Mouse (Mus musculus) thymus, postnatal 36 days (tissue): ENCODE results near the gene Kat5.

ENCODE experiments used
- DNase-seq, 2 experiments: peaks; one replicate each; pipeline ENCODE4 v3.0.0; 2022; ENCODE audit warnings: mixed read lengths in 2 of 2

Gene Kat5

DNA sequence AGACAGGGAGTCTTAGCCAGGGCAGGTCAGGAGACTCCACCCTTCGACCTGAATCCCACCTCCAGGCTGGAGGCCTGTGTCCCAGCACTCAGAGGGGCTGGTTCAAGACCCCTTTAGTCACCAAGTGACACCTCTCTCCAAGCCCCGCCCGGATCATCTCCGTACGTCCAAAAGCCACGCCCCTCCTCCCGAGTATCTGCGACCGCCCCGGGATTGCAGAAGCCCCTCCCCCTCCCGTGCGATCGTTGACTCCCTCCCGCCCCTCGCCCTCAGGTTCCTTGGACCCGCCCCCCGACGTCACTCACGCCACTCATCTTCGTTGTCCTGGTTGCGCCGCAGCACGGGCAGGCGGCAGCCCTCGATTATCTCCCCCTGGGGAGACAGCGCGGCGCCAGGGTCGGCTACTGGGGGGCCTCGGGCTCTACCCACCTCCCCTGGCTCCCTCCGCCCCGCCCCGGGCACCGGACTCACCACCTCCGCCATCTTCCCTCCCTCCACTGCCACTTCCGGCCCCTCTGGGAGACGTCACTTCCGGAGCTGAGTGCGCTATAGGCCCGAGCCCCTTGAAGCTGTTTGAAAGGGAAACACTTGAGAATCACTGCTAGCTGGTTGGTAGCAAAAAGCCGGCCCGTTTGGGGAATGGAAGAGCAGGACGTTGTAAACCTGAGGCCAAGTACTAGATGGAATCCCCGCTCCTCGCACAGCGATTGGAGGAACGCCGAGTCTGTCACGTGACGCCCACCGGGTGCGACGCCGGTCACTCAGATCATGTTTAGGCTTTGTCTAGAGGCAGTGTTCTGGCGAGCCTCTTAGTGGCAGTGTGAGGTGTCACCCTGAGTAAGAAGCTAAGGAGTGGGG lies at the start of gene Kat5:
Gene Kat5 (minus strand): TSS at position 691 of the 858 bp plus-strand sequence.
- peak; percentile 91 to 93 for DNase-seq

DNA sequence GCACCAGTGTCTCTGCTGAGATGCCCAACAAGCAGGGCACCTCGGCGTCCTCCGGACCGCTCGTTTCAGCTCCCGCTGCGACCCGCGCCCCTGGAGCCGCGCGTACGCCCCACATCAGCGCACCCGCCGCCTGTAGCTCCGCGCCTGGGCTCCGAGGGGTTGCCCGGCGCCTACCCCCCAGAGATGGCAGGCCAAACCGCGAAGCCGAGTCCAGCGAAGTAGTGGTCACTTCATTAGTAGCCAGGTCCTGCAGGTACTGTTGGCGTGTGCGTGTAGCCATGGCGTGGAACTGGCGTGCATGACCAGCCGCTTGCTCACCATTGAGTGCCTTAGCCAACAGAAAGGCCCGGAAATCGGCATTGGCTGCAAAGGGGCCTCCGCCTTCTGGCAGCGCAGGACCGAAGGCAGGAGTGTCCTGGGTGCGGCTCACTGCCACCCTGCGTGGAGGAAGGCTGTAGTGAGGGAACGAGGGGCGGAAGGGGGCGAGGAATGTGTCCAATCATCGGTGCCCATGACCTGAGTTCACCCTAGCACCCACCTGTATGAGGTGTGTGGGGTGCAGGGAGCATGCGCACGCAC lies 44.8 kb upstream of the Kat5 start:
- no peak for DNase-seq

DNA sequence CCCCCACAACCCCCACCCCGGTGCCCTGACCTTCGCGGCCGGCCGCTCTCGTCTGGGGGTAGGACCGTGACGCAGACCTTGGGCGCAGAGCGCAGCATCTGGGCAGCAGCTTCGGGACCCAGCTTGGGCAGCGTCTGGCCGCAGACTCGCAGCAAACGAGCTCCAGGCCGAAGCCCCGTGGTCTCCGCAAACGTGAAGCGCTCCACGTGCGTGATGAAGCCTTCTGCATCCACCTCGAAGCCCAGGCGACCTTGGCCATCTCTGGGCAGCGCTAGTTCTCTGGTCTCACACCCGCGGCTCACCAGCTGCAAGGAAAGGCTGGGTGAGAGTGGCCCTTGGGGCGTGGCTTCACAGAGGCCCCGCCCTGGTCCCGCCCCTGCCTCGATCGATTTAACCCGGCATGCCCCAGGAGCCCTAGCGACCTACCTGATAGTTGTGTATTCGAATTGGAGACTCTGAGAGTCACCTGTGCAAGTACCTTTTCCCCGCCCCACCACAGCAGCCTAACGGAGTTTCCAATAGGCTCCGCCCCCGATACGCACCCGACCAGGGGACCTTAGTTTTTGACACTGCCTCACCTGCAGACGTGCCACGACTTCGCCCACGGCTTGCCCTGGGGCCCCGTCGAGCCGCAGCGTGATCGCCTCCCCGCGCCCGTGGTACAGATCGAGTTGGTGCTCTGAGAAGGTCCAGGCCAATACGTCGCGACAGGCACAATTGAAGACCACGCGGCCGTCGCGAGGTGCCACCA lies 44.1 kb upstream of the Kat5 start:
- DNase-seq = peak in 1 of 2 experiments; percentile 22

DNA sequence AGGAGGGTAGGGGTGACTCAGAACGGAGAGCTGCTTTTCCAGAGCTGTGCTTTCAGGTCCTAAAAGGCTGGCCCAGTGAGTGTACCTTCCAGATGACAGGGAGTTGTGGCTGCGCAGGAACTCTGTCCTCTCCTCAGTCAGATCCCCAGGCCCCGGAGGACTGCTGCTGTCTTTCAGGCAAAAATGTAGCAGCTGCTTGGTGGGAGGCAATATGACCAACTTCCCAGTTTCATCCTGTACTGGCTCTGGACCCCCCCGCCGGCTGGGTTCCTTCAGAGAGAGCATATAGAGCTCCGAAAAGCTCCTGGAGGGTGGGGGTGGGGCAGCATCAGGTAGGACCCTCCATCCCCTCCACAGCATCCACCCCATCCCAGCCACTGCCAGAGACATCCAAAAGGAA lies 42.5 kb upstream of the Kat5 start:
- DNase-seq = peak in 1 of 2 experiments; percentile 5

DNA sequence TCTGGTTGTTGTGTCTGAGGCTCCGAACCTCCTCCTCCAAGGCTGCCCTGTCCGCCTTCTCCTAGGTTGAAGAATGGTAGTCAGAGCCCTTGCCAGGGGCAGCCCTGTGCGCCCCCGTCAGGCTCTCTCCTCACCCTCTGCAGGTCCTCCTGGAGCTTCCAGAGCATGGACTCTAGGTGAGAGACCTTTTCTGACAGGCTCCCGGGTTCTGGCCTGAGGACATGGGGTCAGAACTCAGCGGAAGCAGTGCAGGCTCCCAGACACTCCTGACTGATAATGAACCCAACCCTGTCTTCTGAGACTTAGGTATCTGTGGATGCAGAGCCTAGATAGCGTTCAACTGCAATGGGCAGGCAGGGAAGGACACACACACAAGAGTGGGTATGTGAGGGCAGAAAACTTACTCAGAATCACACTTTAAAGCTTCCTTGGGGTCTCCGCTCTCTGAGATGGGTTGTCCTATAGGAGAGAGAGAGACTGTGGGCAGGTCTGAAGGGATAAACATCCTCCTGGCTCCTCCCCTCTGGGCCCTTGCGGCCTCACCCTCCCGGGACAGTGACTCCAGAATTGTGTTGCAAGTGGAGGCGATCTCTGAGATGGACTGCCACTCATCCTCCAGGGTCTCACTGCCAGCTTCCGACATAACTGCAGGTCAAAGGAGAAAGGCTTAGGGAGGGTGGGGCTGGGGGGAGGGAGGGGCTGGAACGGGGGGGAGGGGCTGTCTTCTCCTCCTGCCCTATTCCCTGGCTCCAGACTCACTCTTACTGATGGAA lies 41.7 kb upstream of the Kat5 start:
- DNase-seq = no peak

DNA sequence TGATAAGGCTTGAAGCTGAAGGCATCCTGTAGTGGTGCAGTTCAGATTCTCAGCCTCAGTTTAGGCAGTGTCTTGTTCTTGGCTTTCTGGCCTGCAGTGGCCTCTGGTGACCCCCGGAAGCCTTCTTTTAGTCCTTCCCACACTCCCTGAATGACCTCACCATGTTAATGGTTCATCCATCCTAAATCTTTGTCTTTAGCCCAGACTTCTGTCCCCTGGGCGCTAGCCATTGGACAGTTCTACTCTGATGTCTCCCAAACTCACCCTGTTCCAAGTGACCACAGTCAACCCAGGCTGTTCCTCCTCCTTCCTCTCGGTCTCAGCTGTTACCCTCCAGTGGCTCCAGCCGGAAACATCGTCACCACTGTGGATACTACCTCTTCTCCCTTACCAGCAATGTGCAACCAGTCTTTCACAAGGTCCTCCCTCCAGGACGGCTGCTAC lies 39.3 kb upstream of the Kat5 start:
- DNase-seq = no peak

DNA sequence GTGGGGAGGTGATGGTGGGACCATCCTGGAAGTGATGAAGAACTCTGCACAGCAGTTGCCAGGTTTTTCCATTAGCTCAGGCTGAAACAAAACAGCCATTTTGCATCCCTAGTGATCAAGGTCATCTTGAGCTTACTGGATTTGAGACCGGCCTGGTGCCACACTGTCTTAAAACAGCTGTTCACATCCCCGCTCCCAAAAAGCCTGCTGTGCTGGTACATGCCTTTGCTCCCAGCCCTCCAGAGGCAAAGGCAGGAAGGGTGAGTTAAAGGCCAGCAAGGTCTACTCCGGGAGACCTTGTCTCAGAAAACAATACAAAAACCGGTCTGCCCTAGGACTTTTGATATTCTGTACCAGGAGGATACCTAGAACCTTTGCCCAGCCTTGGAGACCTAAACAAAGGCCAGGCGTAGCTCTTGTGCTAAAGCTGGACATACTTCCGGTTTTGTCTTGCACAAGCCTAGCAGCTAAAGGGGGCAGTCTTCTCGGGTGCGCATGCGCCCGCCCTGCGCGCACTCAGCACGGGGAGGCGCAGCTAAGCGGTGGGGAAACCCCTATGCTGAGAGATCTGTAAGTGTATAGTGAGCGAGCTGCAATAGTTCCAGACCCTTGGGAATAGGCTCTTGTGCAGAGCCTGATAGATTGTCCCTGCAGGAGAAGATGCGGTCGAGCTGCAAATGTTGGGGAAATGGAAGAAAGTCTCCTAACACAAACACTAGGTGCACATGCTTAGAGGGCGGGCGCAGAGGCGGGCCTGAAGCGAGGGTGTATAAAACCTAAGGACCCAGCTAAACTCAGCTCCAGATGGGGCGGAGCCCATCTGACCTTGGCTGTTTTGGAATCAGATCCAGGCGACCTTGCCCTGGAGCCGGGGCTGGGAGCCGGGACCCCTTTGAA lies 38.6 kb upstream of the Kat5 start:
- peak; percentile 82 to 90 for DNase-seq

DNA sequence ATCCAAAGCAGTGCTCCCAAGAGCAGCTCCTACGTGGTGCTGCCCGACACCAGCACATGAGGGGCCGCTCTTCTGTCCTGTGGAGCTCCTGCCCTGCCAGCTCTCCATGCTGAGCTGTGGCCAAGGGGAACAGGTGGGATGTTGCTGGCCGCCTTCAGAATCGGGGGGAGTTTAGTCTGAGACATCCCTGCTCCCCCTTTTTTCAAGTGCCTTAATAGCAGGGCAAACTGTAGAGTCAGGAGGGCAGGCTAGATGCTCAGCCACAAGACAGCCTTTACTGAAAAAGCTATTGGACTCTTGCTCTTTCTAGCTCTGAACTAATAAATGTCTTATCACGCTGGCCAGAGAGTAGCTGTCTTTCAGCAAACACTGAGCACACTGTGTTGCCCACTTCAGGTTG lies 37.8 kb upstream of the Kat5 start:
- DNase-seq = no peak

DNA sequence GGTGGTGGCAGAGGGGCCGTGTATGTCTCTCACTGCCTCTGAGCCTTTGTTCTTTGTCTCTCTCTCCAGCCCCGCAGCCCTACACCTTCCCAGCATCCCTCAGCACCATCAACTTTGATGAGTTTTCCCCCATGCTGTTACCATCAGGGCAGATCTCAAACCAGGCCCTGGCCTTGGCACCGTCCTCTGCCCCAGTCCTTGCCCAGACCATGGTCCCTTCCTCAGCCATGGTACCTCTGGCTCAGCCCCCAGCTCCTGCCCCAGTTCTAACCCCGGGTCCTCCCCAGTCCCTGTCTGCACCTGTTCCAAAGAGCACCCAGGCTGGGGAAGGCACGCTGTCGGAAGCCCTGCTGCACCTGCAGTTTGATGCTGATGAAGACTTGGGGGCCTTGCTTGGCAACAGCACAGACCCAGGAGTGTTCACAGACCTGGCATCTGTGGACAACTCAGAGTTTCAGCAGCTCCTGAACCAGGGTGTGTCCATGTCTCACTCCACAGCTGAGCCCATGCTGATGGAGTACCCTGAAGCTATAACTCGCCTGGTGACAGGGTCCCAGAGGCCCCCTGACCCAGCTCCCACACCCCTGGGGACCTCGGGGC lies 36.8 kb upstream of the Kat5 start:
- DNase-seq = no peak

DNA sequence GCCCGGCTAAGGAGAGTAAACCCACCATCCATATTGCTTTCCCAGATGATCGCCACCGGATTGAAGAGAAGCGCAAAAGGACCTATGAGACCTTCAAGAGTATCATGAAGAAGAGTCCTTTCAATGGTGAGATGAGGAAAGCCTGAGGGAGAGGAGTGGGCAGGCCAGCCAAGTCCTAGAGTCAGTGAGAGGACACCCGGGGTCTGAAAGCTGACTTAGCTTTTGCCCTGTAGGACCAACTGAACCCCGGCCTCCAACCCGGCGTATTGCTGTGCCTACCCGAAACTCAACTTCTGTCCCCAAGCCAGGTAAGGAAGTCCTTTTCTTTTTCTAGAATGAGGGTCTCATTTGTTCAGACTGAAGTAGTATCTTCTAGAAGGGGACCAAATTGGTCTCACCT lies 35.2 kb upstream of the Kat5 start:
- DNase-seq = no peak

DNA sequence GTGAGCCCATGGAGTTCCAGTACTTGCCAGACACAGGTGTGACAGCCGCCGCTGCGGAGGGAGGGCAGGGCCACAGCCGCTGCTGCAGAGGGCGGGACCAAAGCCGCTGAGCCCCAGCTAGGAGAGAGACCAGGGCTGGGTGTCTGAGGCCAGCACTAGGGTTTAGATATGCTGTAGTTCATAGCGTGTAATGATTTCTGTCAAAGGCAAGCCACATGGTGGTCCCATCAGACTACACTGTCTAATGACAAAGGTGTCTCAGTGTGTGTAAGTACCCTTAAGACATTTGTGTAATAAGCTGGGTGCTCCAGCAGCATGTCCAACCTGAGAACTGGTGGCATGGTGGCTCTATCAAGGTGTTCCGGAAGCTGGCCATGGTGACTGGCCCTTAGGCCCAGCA lies 31.6 kb upstream of the Kat5 start:
- no peak for DNase-seq

DNA sequence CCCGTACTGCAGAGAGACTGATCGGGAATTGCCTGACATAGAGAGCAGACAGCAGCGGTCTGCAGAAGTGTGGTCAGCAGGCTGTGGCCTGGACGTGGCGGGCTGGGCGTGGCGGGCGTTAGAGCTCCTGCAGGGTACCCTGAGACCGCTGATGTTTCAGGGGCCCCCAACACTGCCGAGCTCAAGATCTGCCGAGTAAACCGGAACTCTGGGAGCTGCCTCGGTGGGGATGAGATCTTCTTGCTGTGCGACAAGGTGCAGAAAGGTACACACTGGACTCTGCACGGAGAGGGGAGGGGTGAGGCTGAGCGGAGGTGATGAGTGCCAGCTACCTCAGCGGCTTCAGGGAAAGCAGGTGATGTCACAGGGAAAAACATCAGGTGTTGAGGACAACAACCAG lies 31.0 kb upstream of the Kat5 start:
- no peak for DNase-seq

DNA sequence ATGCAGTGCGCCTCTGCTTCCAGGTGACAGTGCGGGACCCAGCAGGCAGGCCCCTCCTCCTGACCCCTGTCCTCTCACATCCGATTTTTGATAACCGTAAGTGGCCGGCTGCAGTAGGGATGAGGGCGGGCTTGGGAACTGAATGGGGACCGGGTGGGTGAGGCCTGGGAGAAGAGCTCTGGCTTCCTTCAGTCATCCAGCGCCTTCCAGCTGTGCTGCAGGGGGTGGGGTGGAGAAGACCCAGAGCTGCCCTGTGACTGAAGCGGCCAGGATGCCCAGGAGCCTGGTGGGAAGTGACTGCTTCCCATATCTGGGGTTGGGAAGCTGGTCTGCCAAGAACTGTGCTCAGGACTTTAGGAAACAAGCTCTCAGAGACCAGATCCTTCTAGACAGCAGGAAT lies 30.3 kb upstream of the Kat5 start:
- DNase-seq = no peak

DNA sequence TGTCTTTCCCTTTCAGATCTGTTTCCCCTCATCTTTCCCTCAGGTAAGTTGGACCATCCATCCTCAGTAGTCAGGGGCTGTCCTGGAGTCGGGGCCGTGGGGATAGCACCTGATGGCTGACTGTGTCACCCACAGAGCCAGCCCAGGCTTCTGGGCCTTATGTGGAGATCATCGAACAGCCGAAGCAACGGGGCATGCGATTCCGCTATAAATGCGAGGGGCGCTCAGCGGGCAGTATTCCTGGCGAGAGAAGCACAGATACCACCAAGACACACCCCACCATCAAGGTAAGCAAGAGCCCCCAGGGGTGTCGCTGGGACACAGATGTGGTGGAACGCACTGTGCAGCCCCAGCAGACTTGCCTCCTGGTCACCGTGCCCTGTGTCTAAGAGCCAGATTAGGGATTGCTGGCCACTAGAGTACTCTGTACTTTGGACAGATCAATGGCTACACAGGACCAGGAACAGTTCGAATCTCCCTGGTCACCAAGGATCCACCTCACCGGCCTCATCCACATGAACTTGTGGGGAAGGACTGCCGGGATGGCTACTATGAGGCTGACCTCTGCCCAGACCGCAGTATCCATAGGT lies 28.5 kb upstream of the Kat5 start:
- DNase-seq = no peak

DNA sequence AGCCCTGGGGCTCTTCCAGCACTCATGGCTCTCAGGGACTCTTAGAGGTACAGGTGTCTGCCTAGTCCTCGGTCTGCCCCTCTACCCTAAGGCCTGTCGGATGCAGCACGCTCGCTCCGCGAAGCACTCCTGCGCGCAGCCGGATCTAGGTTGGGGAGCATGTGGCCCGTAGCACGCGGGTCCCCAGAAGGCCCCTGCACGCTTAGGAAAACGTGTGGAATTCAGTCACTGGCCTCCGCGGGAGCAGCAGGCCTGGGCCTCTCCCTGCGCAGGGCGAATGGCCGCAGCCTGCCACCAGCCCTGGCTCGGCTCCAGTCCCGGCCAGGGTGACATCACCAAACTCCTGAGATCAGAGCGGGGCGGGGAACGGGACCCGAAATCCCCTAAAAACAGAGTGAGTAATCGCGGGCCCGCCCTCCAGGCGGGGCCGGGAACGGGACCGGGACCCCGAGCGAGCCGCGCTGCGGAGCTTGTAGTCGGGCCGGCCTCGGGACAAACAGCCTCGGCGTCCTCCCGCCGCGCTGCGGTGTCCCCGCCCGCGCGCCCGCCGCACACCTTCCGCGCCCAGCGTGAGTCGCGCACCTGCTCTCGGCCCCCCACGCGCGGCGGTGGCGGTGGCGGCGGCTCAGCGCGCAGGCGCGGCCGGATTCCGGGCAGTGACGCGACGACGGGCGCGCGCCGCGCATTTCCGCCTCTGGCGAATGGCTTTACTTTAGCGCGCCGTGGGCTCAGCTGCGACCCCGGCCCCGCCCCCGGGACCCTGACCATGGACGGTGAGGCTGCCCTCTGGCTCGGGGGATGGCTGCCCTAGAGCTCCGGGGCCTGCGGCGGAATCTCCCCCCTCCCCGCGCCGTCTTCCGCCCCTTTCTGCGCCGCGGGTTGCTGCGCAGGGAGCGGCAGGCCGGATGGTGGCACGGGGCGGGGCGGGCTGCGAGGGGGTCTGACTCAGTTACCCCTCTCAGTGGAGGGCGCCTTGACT lies 27.3 kb upstream of the Kat5 start, which contains the start of gene Rela:
Gene Rela (plus strand): TSS at position 415 of the 979 bp plus-strand sequence.
- DNase-seq = peak; percentile 90 to 91

DNA sequence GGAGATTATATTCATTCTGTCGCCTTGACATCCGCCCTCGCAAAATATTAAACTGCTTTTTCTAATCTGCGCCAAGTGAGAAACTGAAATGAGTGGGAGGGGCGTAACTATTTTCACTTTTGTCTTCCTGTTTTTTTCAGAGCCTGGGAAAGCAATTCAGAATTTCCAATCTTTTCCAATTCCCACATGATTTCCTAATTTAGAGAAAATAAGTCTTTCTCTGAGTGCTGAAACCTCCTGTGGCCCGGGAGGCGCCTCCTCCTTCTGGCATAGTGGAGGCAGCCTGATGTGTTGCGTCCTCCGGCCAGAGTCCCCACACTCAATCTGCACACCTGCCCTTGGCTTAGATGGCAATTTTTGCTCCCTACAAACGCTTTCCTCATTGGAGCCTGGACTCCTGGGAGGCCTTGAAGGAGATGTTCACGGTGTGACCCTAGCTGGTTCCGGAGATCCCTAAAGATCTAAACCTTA lies 26.6 kb upstream of the Kat5 start:
- no peak for DNase-seq

DNA sequence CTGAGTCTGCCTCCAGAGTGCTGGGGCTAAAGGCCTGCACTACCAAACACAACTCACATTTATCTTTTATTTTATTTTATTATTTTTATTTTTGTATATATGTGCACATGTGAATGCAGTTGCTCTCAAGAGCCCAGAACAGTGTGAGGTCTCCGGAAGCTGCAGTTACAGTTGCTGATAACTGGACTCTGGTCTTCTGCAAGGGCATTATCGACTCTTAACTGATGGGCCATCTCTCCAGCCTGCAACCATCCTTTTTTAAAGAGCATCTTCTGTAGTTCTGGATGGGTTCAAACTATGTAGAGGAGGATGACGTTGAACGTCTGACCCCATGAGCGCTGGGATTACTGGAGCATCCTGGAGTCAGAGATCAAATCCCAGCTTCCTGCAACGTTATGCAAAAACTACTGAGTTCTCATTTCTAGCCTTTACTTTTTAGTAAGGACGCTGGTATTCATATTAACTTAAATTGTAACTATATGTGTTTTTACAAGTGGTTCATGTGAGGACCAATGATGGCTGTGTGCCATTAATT lies 26.1 kb upstream of the Kat5 start:
- no peak for DNase-seq

DNA sequence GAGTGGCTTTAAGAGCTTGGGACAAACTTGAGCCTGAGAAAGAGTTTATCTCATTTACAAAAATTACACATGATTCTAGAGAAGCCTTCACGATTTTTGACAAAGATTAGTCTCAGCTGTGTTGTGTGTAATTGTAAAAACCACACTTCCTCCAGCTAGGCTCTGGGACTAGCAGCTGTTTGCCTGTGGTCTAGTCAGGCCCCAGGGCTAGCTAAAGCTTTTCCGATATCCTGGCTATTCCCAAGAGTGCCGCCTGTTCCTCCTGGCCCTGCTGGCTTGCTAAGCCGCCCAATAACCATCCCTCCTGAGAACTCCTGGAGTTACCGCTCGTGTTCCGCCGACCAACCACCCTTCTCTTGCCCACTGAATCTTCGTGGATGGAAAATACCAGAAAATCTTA lies 22.1 kb upstream of the Kat5 start:
- no peak for DNase-seq

DNA sequence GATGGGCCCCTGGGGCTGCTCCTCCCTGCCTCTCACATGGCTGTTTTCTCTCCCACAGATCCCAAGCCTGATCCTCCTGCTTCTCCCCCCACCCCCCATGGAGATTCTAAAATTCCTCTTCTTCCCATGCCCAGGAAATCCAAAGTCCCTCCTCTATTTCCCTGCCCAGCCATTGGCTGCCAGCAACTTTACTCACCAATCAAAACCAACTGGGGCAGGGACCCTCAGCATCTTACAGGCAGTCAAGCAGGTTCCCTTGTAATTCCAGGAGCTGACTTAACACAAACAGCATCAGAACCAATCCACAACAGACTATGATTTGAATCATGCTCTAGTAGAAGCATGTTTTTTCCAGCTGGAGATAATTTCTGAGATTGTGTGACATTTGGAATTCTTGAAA lies 19.9 kb upstream of the Kat5 start:
- no peak for DNase-seq
